Mouse (Mus musculus) hindbrain, embryonic 12.5 days (tissue): ENCODE measurements around the gene Mdfic. TPM values are rescaled to one million over a fixed set of nuclear protein-coding genes. Genes with fewer than 3 reads are reported as not detected.
"Not testable (repeated sequence)": the region's sequence is repeated elsewhere in the genome, so short reads cannot be mapped to it uniquely, and the experiment has no call there.

Source experiments
- ATAC-seq: fragments of 200-750 bp; cut with Nextera tagmentation; 2 replicates; pipeline ENCODE4 v1.8.0; 2017; ENCODE audit warnings: moderate TSS enrichment; ENCODE audit not compliant: low FRiP score
- H3K27ac ChIP-seq: fragments of 300-500 bp; sonication (generic); 2 replicates; pipeline ENCODE4 v1.5.1; 2016; ENCODE audit warnings: mild to moderate bottlenecking
- H3K27me3 ChIP-seq: fragments of 300-500 bp; sonication (generic); 2 replicates; pipeline ENCODE4 v1.6.1; 2016; ENCODE audit warnings: mild to moderate bottlenecking
- H3K36me3 ChIP-seq: fragments of 300-500 bp; sonication (generic); 2 replicates; pipeline ENCODE4 v1.6.1; 2016; ENCODE audit warnings: mild to moderate bottlenecking
- H3K4me1 ChIP-seq: fragments of 300-500 bp; sonication (generic); 2 replicates; pipeline ENCODE4 v1.6.1; 2016
- H3K4me2 ChIP-seq: fragments of 300-500 bp; sonication (generic); replicated peaks from 2 replicates; pipeline ENCODE4 v1.6.1; 2016; ENCODE audit warnings: mild to moderate bottlenecking
- H3K4me3 ChIP-seq: fragments of 300-500 bp; sonication (generic); 2 replicates; pipeline ENCODE4 v1.5.1; 2016; ENCODE audit warnings: mild to moderate bottlenecking
- H3K9ac ChIP-seq: fragments of 300-500 bp; sonication (generic); 2 replicates; pipeline ENCODE4 v1.6.1; 2016; ENCODE audit warnings: mild to moderate bottlenecking, moderate library complexity
- H3K9me3 ChIP-seq: fragments of 300-500 bp; sonication (generic); replicated peaks from 2 replicates; pipeline ENCODE4 v1.6.1; 2016; ENCODE audit warnings: mild to moderate bottlenecking
- WGBS: fragments of 180-500 bp; shearing (Covaris S2); methylation state at CpG from one replicate; pipeline ENCODE4 v1.1.7; 2016; 5-methylcytosine and 5-hydroxymethylcytosine counted together
- polyA plus RNA-seq: library from polyadenylated mRNA; unstranded; fragments of >200 nt; fragmentation: Nextera tagmentation; extraction: Ambion mirVana; gene quantifications from 2 replicates; pipeline ENCODE4 v1.2.1, GENCODE M21; 2016

Gene Mdfic
- polyA plus RNA-seq = 5.2 and 6.0 TPM in 2 replicates

DNA sequence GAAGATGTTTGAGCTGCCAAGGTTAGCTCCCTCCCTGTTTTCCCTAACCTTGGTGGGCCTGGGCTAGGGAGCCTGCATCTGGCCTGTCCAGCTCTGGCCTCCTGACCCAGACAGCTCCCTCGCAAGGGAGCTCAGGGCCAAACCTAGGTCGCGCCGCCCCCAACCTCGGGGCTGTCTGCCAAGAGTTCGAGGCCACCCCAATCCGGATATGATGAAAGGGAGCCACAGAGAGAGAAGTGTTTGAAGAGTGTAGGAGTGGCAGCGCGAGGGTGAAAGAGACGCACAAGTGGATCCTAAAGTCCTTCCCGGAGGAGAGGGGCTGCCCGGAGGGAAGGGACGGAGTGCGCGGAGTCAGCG, at the start of gene Mdfic:
TSS of gene Mdfic (plus strand) at position 201 of the 357 bp plus-strand sequence.
- Histone ChIP-seq H3K9ac (peak within 1 kb of the TSS; percentile 76), H3K36me3 (no peaks in the 10 kb centered on the region), H3K27ac (no peak within 1 kb of the TSS), H3K9me3 (no peaks in the 10 kb centered on the region), H3K4me2 (peak within 1 kb of the TSS; percentile 97), H3K4me3 (peak within 1 kb of the TSS; percentile 61), H3K4me1 (peaks cover 11% of the 10 kb centered on the region; the same call in 1 of the 2 replicates), H3K27me3 (0 out of 2 replicates have a peak, but pooled peaks cover 3% of the 10 kb centered on the region)
- ATAC-seq = peak; percentile 44
- WGBS = 0% methylated on average over 16 of the region's 16 CpGs

DNA sequence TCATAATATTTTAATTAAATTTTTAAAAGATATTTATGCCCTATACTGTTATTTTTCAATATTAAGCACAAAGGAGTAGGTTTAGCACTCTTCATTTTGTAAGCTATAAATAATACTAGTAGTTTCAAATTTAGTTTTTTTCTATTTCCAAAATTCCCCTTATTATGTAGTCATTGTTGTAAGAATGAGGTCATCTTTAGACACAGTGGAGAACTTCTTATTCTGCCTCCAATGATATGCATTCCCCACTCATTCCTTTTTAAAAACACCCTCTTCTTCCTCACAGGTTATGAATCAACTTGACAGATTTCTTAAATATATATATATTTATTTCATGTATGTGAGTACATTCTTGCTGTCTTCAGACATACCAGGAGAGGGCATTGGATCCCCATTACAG, 49.1 kb upstream of the Mdfic start:
- Histone ChIP-seq H3K4me3 (no peak overlapping the region), H3K27me3 (no peaks in the 10 kb centered on the region)

DNA sequence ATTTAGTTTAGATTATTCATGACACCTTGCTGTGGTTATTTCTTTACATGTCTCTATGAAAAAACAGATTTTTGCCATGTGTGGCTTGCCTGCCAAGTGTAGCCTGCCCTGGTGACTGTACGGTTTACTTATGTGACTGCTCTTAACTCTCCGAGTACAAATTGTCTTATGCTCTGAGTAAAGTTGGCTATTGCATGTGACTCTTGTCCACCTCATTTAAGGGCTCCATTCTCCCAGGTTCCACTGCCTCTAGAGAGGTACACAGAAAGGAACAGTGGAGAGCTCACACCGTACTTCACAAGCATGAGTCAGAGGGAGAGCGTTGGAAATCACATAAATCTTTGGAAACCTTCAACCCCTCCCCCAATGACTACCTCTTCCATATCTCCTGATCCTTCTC, 10.4 kb upstream of the Mdfic start:
- Histone ChIP-seq H3K4me1 (no peaks in the 10 kb centered on the region), H3K27ac (no peak overlapping the region), H3K4me3 (no peak overlapping the region), H3K9me3 (no peaks in the 10 kb centered on the region), H3K36me3 (no peaks in the 10 kb centered on the region), H3K4me2 (no peak overlapping the region), H3K27me3 (no peaks in the 10 kb centered on the region), H3K9ac (no peak overlapping the region)
- no peak for ATAC-seq
- 95% methylated on average over 4 of the region's 4 CpGs for WGBS

More for the DNA sequence above, 49.1 kb upstream of the Mdfic start:
- no peak for ATAC-seq
- Histone ChIP-seq H3K4me2 (no peak overlapping the region), H3K36me3 (no peaks in the 10 kb centered on the region), H3K9me3 (no peaks in the 10 kb centered on the region), H3K27ac (no peak overlapping the region), H3K9ac (no peak overlapping the region), H3K4me1 (no peaks in the 10 kb centered on the region)

DNA sequence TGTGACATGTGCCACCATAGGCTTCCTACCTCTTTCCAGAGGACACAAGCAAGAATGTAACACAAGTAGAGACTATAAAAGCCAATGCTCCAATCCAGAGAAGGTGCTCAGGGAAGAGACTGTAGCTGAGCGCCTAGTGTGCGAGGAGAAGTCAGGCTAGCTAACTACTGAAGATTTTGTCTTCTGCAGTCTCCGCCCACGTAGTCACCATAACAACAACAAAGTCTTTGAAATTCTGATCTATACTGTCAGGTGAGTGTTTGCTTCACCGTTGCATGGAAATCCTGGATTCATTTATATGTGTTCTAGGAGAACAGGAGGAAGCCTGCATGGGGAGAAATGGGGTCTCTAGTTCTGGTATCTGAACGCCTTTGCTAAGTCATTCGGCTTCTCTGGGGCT, 9.8 kb upstream of the Mdfic start:
- ATAC-seq = no peak
- no peaks in the 10 kb centered on the region for H3K36me3 ChIP-seq
- no peak overlapping the region for H3K4me2 ChIP-seq
- 78% methylated on average over 7 of the region's 7 CpGs for WGBS
- no peak overlapping the region for H3K9ac ChIP-seq
- H3K4me1 ChIP-seq = no peaks in the 10 kb centered on the region
- H3K27ac ChIP-seq = no peak overlapping the region
- H3K27me3 ChIP-seq = no peaks in the 10 kb centered on the region
- H3K9me3 ChIP-seq = no peaks in the 10 kb centered on the region
- H3K4me3 ChIP-seq = no peak overlapping the region

DNA sequence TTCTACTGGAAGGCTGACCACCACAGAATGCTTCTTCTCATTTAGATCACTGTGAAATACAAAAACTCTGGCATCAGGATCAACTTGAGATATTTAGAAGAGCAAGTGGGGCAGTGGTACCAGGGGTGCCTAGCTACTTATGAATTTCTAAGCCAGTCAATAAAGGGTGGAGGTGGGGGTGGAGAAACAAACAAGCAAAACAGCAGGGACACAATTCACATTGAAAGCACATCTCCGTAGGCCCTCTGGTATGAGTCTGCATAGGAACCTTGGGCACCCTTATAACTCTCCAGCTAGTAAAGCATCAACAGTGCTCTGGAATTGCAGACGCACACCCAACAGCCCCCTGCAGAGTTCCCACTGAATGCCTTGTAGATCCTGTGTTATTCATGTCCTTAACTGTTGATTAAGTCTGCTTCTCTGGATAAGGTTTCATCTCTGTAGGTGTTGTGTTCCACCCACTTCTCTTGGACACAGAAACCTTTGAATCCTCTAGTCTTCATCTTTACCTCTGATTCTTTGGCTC, 7.5 kb upstream of the Mdfic start:
- H3K4me3 ChIP-seq = no peak overlapping the region
- no peak overlapping the region for H3K27ac ChIP-seq
- no peaks in the 10 kb centered on the region for H3K9me3 ChIP-seq
- WGBS = 10% methylated on average over 2 of the region's 2 CpGs
- H3K4me2 ChIP-seq = no peak overlapping the region
- H3K36me3 ChIP-seq = no peaks in the 10 kb centered on the region
- H3K27me3 ChIP-seq = no peaks in the 10 kb centered on the region
- no peaks in the 10 kb centered on the region for H3K4me1 ChIP-seq
- no peak overlapping the region for H3K9ac ChIP-seq
- ATAC-seq = no peak

DNA sequence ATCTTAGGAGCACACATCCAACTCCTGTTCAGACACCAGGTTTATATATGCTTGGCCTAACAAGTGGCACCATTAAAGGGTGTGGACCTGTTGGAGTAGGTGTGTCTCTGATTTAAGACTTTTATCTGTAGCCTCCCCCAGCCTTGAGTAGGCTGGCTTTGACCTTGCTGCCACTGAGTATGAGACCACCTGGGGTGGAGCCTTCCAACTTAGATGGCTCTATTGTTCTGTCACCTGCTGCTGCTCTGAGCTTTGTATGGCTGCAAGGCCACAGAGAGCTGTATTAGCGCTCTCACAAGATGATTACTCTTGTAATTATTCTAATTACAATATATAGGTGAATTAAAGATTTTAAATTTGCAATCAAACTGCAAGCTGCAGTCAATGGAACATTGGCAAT, 6.4 kb upstream of the Mdfic start:
- H3K9ac ChIP-seq, H3K27me3 ChIP-seq, H3K27ac ChIP-seq, H3K4me1 ChIP-seq, ATAC-seq, H3K9me3 ChIP-seq, H3K4me2 ChIP-seq, H3K36me3 ChIP-seq, H3K4me3 ChIP-seq: not testable (repeated sequence)
- WGBS = 86% methylated on average over 1 of the region's 1 CpGs

DNA sequence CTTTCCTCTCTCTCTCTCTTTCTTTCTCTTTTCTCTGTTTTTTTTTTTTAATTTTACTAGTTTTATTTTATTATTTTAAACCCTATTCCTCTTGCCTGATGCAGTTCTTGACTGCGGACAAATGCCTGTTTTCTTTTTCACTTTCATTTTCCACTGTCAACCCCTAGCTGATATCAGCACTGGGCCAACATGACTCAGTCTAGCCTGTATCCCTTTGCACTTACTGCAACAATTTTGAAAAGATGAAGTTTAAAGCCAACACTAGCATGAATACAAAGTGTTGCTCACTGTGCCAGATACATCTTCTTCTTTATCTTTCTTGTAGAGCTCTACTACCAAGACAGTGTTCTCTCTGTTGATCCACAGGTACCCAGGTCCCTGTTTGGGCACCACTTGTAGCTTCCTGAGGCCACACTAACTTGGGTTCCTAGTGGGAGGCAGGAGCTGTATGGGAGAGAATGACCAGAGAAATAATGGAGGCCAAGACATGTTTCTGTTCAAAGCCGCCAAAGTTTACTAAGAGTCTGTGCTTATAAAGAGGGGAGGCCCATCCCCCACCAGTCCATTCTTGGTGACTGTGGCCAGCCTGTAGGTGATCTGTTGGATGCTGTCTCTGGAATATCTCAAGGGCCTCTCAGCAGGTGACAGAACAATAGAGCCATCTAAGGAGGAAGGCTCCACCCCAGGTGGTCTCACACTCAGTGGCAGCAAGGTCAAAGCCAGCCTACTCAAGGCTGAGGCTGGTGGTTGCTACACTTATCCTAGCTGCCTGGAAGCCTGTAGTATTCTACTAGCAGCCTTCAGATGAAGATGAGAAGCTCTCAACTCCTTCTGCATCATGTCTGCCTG, 5.2 kb upstream of the Mdfic start:
- Histone ChIP-seq H3K36me3 (no peaks in the 10 kb centered on the region), H3K4me3 (no peak overlapping the region), H3K27ac (no peak overlapping the region), H3K4me2 (no peak overlapping the region), H3K27me3 (0 out of 2 replicates have a peak, but pooled peaks cover 3% of the 10 kb centered on the region), H3K9ac (no peak overlapping the region), H3K4me1 (no peaks in the 10 kb centered on the region), H3K9me3 (no peaks in the 10 kb centered on the region)
- ATAC-seq = no peak
- 97% methylated on average over 2 of the region's 2 CpGs for WGBS

DNA sequence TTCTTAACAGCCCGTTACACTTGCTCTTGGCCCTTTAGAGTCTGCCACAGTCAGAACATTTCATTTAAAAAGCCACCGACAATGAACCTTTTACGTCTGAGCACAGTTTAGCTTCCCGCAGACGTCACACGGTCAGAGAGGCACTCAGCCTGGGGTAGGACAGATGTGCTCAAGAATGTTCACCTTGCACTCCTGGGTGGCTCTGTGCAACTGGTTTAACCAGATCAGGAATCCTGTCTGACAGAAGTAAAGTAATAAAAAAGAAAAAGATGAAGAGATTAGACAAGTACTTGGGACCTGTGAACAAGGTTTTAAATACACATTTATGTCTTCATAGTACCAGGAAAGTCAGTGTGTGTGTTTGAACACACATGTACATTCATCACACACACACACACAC, 542 bp upstream of the Mdfic start:
- H3K27ac ChIP-seq = no peak overlapping the region
- peaks cover 11% of the 10 kb centered on the region; the same call in 1 of the 2 replicates for H3K4me1 ChIP-seq
- H3K27me3 ChIP-seq = 0 out of 2 replicates have a peak, but pooled peaks cover 3% of the 10 kb centered on the region
- ATAC-seq = no peak
- no peak overlapping the region for H3K4me2 ChIP-seq
- 64% methylated on average over 6 of the region's 6 CpGs for WGBS
- H3K36me3 ChIP-seq = no peaks in the 10 kb centered on the region
- H3K9me3 ChIP-seq = no peaks in the 10 kb centered on the region
- H3K9ac ChIP-seq = no peak overlapping the region
- no peak overlapping the region for H3K4me3 ChIP-seq

DNA sequence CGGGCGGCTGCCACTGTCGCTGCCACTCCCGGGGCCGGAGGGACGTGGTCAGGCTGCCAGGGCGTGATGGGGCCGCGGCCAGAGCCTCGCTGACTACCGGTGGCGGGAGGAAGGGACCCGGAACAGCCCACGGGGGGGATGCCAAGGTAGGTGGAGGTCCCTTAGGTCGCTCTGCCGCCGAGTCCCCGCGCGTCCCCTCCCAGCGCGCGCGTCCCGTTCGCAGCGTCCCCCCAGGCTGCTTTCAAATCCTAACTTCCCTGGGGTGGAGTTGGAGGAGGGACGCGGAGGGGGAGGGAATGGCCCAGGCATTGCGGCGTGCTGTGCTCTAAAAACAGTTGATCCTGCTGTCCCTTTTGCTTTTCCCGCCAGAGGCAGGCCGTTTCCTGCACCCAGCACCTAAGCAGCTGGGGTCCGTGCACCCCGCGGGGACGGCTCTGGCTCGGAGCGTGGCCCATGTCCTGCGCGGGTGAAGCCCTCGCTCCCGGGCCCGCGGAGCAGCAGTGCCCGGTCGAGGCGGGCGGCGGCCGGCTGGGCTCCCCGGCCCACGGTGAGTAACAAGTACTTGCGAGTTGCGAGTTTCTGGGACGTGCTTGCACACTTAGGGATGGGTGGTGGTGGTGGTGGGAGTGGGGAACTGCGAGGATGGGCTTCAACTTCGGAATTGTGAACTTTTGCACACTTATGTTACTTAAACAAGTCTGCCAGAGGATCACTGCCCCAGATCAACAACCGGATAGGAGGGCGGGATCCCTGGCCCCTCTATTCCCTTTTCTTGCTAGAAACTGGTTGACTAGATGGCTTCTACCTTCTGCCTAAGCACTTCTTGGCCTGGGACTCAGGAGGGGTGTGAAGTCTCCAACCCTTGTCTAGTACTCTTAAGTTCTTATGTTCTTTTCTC, 606 bp downstream of the Mdfic start:
- no peaks in the 10 kb centered on the region for H3K9me3 ChIP-seq
- H3K27ac ChIP-seq = no peak overlapping the region
- under 1% methylated on average over 53 of the region's 60 CpGs for WGBS
- 0 out of 2 replicates have a peak, but pooled peaks cover 3% of the 10 kb centered on the region for H3K27me3 ChIP-seq
- peak; percentile 84 for ATAC-seq
- peak overlapping the region; percentile 61 for H3K4me3 ChIP-seq
- peak overlapping the region; percentile 76 for H3K9ac ChIP-seq
- peak overlapping the region; percentile 97 for H3K4me2 ChIP-seq
- no peaks in the 10 kb centered on the region for H3K36me3 ChIP-seq
- H3K4me1 ChIP-seq = peaks cover 11% of the 10 kb centered on the region; the same call in 1 of the 2 replicates

DNA sequence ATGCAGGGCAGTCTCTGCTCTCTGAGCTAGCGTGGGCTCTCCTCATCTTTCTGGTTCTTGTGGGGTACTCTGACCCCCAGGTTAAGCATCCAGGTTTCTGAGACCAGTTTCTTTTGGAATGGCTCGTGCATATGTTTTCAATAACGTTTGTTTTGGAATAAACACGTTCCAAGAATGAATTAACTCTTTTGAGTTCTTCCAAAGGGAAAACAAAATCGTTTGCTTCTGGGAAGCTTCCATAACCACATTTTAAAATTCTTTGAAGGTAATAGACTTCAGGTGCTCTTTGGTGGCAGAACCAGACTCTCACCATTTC, 1.2 kb downstream of the Mdfic start:
- Histone ChIP-seq H3K4me2 (peak overlapping the region; percentile 97), H3K4me3 (peak overlapping the region; percentile 61)
- 33% methylated on average over 5 of the region's 5 CpGs for WGBS

DNA sequence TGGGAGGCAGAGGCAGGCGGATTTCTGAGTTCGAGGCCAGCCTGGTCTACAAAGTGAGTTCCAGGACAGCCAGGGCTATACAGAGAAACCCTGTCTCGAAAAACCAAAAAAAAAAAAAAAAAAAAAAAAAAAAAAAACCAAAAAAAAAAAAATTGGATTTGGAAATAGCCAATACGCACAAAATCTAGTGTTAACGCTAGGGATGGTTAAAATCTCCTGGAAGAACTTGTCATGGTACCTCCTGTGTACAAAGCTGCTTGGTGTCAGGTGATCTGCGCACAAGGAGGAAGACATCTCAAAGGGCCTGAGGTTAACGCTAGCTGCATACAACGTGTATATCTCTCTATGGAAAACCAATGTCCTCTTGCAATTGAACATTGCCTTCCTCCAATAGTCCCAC, 2.2 kb downstream of the Mdfic start:
- not testable (repeated sequence) for H3K27ac ChIP-seq, H3K27me3 ChIP-seq, H3K4me3 ChIP-seq, H3K36me3 ChIP-seq, H3K9me3 ChIP-seq, ATAC-seq, H3K4me2 ChIP-seq, H3K9ac ChIP-seq
- WGBS = 94% methylated on average over 7 of the region's 8 CpGs
- H3K4me1 ChIP-seq = peaks cover 11% of the 10 kb centered on the region; the same call in 1 of the 2 replicates

More for the DNA sequence above, 1.2 kb downstream of the Mdfic start:
- Histone ChIP-seq H3K9ac (peak overlapping the region; percentile 76; the same call in 1 of the 2 replicates), H3K4me1 (peaks cover 11% of the 10 kb centered on the region; the same call in 1 of the 2 replicates), H3K27me3 (0 out of 2 replicates have a peak, but pooled peaks cover 3% of the 10 kb centered on the region), H3K9me3 (no peaks in the 10 kb centered on the region), H3K36me3 (no peaks in the 10 kb centered on the region), H3K27ac (no peak overlapping the region)
- ATAC-seq = no peak

DNA sequence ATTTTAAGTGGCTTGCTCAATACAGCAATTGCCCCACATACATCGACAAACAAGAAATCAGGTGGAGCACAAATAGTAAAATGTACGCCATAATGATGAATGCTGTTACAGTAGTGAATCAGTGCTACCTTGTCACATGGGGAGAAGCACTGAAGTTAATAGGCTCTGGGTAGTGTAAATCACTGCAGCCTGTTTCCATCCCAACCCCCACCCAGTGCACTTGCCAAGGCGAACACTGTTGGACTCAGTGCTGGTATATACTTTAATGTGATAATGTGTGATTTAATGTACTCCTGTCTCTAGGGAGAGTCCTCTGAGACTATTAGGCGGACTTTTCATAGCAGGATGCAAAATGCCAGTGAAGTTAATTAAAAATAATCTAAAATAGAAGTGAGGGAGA, 3.8 kb downstream of the Mdfic start:
- no peak for ATAC-seq
- Histone ChIP-seq H3K9me3 (no peaks in the 10 kb centered on the region), H3K4me1 (peaks cover 11% of the 10 kb centered on the region; the same call in 1 of the 2 replicates), H3K27me3 (no peaks in the 10 kb centered on the region), H3K9ac (no peak overlapping the region), H3K27ac (no peak overlapping the region), H3K4me2 (no peak overlapping the region), H3K36me3 (no peaks in the 10 kb centered on the region), H3K4me3 (no peak overlapping the region)
- 87% methylated on average over 4 of the region's 4 CpGs for WGBS
